Mouse (Mus musculus) G1E (cell line): ENCODE results near the gene Pprc1.

ENCODE experiments used
- CTCF ChIP-seq: IDR thresholded peaks from 2 replicates; pipeline ENCODE4 v1.5.1; 2012; ENCODE audit warnings: low read depth, low read length, inconsistent platforms, mixed read lengths
- GATA1 ChIP-seq: IDR thresholded peaks from 2 replicates; pipeline ENCODE4 v1.6.1; 2012; ENCODE audit warnings: borderline replicate concordance, low read length, inconsistent platforms, mixed read lengths
- GATA2 ChIP-seq: IDR thresholded peaks from 2 replicates; pipeline ENCODE4 v1.6.1; 2012; ENCODE audit warnings: low read depth, low read length, inconsistent platforms, borderline replicate concordance
- POLR2AphosphoS5 ChIP-seq: IDR thresholded peaks from 2 replicates; pipeline ENCODE4 v1.6.1; 2012; ENCODE audit warnings: low read depth, low read length, inconsistent platforms; ENCODE audit not compliant: insufficient replicate concordance
- TAL1 ChIP-seq: conservative IDR thresholded peaks from 2 replicates; pipeline ENCODE4 v1.6.1; 2012; ENCODE audit warnings: low read depth, low read length, inconsistent platforms, mixed read lengths

GRCm38 (mm10) chr19:46039478-46039877 is 5.2 kb upstream of the Pprc1 start:
- no peak for TF ChIP-seq GATA1
- no peak for TF ChIP-seq CTCF
- no peak for TF ChIP-seq POLR2AphosphoS5
- no peak for TF ChIP-seq TAL1
- TF ChIP-seq GATA2 = no peak
